Mouse (Mus musculus) CD4-positive naive resting alpha-beta T cell, adult 57 days (primary cell): ENCODE data around the gene P2rx6. TPM values are rescaled to one million over a fixed set of nuclear protein-coding genes. Genes with fewer than 3 reads are reported as not detected.

Source experiments
- total RNA-seq: library from RNA; stranded (reverse); gene quantifications from one replicate; pipeline ENCODE4 v1.2.4, GENCODE M21; 2023

The P2rx6 gene
- total RNA-seq: not detected

DNA sequence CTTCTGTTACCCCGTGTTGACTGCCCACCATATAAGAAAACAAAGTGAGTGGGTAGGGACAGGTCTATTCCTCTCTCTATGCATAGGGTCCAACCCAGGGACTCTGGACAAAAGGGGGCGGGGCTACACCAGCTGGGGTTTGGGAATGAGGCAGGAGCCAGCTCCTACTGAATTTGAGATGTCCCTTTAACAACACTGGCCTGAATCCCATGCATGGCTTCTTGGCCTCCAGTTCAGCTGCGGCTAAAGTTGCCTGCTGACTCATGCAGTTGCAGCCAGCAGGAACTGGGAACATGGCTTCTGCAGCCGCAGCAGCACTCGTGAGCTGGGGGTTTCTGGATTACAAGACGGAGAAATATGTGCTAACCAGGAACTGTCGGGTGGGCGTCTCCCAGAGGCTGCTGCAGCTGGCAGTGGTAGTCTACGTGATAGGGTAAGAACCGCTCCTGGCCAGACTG is at the start of gene P2rx6:
TSS of gene P2rx6 (plus strand) at position 135 of the 458 bp plus-strand sequence.

DNA sequence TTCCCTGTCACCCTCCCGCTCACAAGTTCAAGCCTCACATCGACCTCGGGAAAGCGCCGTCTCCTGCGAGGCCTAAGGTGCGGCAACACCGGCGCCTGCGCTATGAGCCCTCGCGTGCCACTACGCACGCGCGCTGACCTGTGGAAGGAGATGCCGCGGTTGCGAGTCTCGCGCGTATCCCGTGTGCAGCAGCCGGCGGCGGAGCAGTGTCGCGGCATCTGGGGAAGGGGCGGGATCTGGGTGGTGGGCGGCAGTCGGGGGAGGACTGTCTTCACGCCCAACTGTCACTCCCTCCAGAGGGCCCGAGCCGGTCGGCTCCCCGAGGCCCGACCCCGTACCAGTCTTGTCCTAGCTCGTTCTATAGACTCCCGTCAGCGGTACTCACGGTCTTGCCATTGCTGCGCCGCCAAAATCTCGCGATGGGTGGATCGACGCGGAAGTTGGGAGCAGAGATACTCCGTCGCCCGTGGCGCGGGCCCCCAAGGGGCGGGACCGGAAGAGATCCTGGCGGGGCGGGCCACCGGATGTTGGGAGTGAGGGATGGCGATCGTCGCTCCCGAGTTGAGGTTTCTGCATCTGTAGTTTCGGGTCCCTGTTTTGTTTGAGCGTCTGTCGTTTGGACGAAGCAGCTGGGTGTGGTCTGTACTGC is 30.9 kb upstream of the P2rx6 start, which contains the start of gene Thap7:
TSS of gene Thap7 (minus strand) at position 497 of the 649 bp plus-strand sequence.

DNA sequence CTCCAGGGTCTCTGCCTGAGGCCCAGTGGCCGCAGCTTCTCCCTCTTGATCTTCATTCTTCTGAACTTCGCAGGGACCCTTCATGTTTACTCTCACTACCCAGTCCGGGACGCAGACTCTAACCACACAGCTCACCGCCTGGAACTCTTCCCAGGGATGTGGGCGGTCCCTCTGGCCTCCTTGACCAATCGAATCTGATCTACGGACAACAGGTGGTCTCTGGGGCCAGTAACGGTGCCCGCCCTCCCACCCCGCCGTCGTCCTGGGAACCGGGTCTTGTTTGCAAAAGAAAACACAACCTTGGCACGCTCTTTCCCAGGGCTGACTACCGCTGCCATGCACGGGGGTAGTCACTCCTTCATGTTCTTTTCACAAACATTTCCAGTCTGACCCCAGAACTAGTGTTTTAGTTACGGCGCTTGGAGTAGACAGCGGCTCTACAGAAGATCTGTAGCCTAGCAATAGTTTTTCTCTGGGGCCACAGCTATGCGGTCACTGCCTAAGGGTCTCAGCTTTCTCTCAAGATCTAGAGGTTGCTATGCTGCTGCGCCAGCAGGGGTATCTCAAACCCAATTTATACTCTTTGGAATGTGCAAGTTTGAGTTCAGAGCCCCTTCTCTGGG is 446 bp upstream of the P2rx6 start, which contains the start of gene Lrrc74b:
TSS of gene Lrrc74b (minus strand) at position 120 of the 623 bp plus-strand sequence.

DNA sequence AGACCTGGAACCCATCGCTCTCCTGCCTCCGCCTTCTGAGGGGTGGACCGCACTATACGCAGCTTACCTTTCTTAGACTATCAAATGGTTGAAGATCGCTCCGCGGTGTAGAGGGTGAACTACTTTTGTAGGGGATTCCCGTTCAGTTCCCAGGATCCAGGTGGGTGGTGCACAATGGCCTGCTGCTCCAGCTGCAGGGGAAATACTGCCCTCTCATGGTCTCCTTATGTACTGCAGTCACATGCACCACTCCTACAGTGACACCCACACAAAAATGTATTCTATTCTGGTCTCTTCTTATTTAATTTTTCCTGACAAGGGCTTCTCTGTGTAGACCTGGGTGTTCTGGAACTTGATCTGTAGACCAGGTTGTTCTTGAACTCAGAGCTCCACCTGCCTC is 21.4 kb downstream of the P2rx6 start, which contains the start of gene Slc7a4:
TSS of gene Slc7a4 (minus strand) at position 151 of the 400 bp plus-strand sequence.

GRCm38 (mm10) chr16:17619198-17620105 is 57.8 kb downstream of the P2rx6 start, which contains the start of gene Smpd4:
Smpd4 (plus strand) TSS chr16:17619354.

Other genes with a start within 250 kb of the P2rx6 start
- not detected for gene Serpind1, start 230.5 kb upstream of the P2rx6 start, total RNA-seq
- gene Snap29, start 155.9 kb upstream of the P2rx6 start, total RNA-seq: 21.2 TPM
- 127 TPM for gene Pi4ka, start 155.6 kb upstream of the P2rx6 start, total RNA-seq
- gene Crkl, start 109.9 kb upstream of the P2rx6 start, total RNA-seq: 64.5 TPM
- 0.21 TPM for gene Aifm3, start 72.3 kb upstream of the P2rx6 start, total RNA-seq
- gene Lztr1, start 53.2 kb upstream of the P2rx6 start, total RNA-seq: 62.5 TPM
- gene Thap7, start 30.7 kb upstream of the P2rx6 start, total RNA-seq: 41.0 TPM
- not detected for gene Lrrc74b, start 638 bp upstream of the P2rx6 start, total RNA-seq
- 0.56 TPM for gene Slc7a4, start 21.3 kb downstream of the P2rx6 start, total RNA-seq
- 43.7 TPM for gene Smpd4, start 57.5 kb downstream of the P2rx6 start, total RNA-seq
- gene Ccdc74a, start 84.6 kb downstream of the P2rx6 start, total RNA-seq: not detected
- 137 TPM for gene Med15, start 171.0 kb downstream of the P2rx6 start, total RNA-seq
- gene Klhl22, start 197.7 kb downstream of the P2rx6 start, total RNA-seq: 22.1 TPM
- gene Scarf2, start 235.4 kb downstream of the P2rx6 start, total RNA-seq: 0.53 TPM